ENCODE assay signal across 8 mouse cellular contexts in the genomic region with DNA sequence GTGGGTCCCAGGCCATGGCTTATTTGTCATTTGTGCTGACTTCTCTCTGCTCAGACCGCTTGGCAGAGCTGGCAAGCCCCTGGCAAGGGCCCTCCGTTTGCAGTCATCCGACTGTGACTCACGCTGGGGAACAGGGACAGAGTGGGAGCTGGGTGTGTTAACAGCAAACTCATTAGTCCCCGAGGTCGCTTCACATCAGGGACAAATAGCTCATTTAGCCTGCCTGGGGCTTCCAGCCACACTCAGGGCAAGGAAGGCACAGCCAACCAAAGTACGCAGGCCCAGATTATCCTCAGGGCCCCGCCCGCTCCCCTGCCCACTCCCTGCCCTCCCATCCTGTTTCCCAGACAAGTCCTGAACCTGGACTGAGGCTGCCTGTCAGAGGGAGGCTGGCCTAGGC. TPM values are rescaled to one million over a fixed set of nuclear protein-coding genes. Genes with fewer than 3 reads are reported as not detected.
DNase-seq lines count a peak whose midpoint lies in the region; ATAC-seq and TF ChIP-seq lines count a peak whose summit lies in the region.
"Had no signal": no experiment of that assay in that cellular context is flagged by ENCODE, and none has a peak within 500 bp of the region (broad histone marks: within the 10 kb centered on the region; RNA-seq: fewer than 3 reads in every experiment).

No protein-coding gene starts in this region.

- TF ChIP-seq CTCF in kidney, postnatal 0 days (IDR thresholded peaks at IDR 0.05; ENCODE audit: low read depth) = no peak

- no peaks in the 10 kb centered on the region for H3K9me3 ChIP-seq in kidney, embryonic 15.5 days (replicated peaks)
- no peaks in the 10 kb centered on the region for H3K9me3 ChIP-seq in kidney, postnatal 0 days (replicated peaks; ENCODE audit: low read length)

- WGBS in kidney, embryonic 15.5 days = 48% methylated on average over 9 of the region's 9 CpGs
- WGBS in kidney, postnatal 0 days = 41% methylated on average over 9 of the region's 9 CpGs

- ATAC-seq in kidney, embryonic 15.5 days (replicated peaks; ENCODE audit: low FRiP score) = no peak
- ATAC-seq in kidney, postnatal 0 days (replicated peaks; ENCODE audit: low FRiP score, low read depth) = peak; percentile 41; the same call in 1 of the 2 replicates

- peaks cover 50% of the 10 kb centered on the region for H3K4me1 ChIP-seq in kidney, embryonic 15.5 days
- peaks cover 20% of the 10 kb centered on the region; the same call in 1 of the 2 replicates for H3K4me1 ChIP-seq in kidney, postnatal 0 days (replicated peaks; ENCODE audit: insufficient read depth, low read length)

- H3K9ac ChIP-seq in kidney, embryonic 15.5 days = no peak overlapping the region
- H3K9ac ChIP-seq in kidney, postnatal 0 days (ENCODE audit: low read depth, low read length) = no peak overlapping the region

- no peak overlapping the region for H3K4me3 ChIP-seq in kidney, embryonic 15.5 days (replicated peaks)
- H3K4me3 ChIP-seq in kidney, postnatal 0 days (replicated peaks; ENCODE audit: low read depth, low read length) = no peak overlapping the region

- no peaks in the 10 kb centered on the region for H3K36me3 ChIP-seq in kidney, embryonic 15.5 days
- H3K36me3 ChIP-seq in kidney, postnatal 0 days (ENCODE audit: insufficient read depth, low read length) = no peaks in the 10 kb centered on the region

- H3K27ac ChIP-seq in kidney, embryonic 15.5 days = peak overlapping the region; percentile 48
- H3K27ac ChIP-seq in kidney, postnatal 0 days = peak overlapping the region; percentile 36; the same call in 1 of the 2 replicates

- no peak overlapping the region for H3K4me2 ChIP-seq in kidney, embryonic 15.5 days
- no peak overlapping the region for H3K4me2 ChIP-seq in kidney, postnatal 0 days (ENCODE audit: low read length)

- no peaks in the 10 kb centered on the region for H3K27me3 ChIP-seq in kidney, embryonic 15.5 days
- H3K27me3 ChIP-seq in kidney, postnatal 0 days (ENCODE audit: insufficient read depth, low read length) = no peaks in the 10 kb centered on the region

- no peak for DNase-seq in kidney, adult 18-20 months
- peak; percentile 64 for DNase-seq in MN1 (ENCODE audit: low spot score)
- DNase-seq in adrenal gland, adult 8-10 months = peak; percentile 89
- DNase-seq in kidney, postnatal 0 days (ENCODE audit: low spot score) = no peak
- DNase-seq in urinary bladder, postnatal 4 days (ENCODE audit: low spot score in 2 of 2) = no peak
- DNase-seq in cerebellum, adult 9-10 months = no peak
- DNase-seq: cerebellum, adult 8-10 months had no signal

RNA-seq across cellular contexts. Expression of gene Sept9, which starts 56.6 kb away (rescaled TPM):
- polyA plus RNA-seq in kidney, embryonic 15.5 days (2015; fragmentation: Nextera tagmentation; extraction: Ambion mirVana) = 120 and 126 TPM in 2 replicates
- total RNA-seq in adrenal gland, adult 8-10 months (2022) = 100 to 1,000 TPM; 114 to 136 (median 132) TPM
- 71.2 and 78.6 TPM in 2 replicates for polyA plus RNA-seq in kidney, postnatal 0 days (2015; fragmentation: Nextera tagmentation; extraction: Ambion mirVana)

Comparison
In these comparisons a context has a peak if more than half of its experiments do, and no peak if none do; other contexts are left out.
1. DNase-seq: peak in MN1 (single experiment) and adrenal gland, adult 8-10 months (single experiment); none in kidney, adult 18-20 months (single experiment), kidney, postnatal 0 days (single experiment), urinary bladder, postnatal 4 days (0 of 2) and cerebellum, adult 9-10 months (single experiment).